ENCODE assay signal across 8 mouse cellular contexts in the genomic region with DNA sequence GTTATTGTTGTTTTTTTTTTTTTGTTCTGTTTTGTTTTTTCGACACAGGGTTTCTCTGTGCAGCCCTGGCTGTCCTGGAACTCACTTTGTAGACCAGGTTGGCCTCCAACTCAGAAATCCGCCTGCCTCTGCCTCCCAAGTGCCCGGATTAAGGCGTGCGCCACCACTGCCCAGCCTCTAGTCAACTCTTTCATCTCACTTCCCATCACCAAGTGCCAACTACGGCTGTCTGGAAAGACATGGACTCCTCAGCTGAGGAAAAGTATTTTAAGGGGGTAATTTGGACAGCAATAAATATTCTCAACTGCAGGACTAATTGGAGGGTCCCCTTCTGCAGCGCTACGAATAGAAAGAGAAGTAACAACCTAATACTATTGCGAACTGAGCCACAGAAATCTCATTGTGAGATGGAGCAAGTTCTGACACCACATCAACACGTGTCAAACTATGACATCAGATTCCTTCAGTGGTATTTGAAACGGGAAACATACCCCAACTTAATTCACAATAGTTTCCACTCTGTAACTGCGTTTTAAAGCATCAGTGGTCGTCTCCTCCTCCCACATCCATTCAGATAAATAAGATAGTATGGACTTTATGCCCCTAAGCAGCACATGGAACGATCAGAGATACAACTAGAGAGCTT. TPM values are rescaled to one million over a fixed set of nuclear protein-coding genes. Genes with fewer than 3 reads are reported as not detected.
DNase-seq lines count a peak whose midpoint lies in the region; ATAC-seq and TF ChIP-seq lines count a peak whose summit lies in the region.

No protein-coding gene starts in this region.

- H3K27me3 ChIP-seq in intestine, embryonic 16.5 days (replicated peaks; ENCODE audit: control insufficient read depth, insufficient read depth, low read length), result no peaks in the 10 kb centered on the region

- no peaks in the 10 kb centered on the region for H3K36me3 ChIP-seq in intestine, embryonic 16.5 days (ENCODE audit: control insufficient read depth, insufficient read depth, low read length)

- H3K4me1 ChIP-seq in intestine, embryonic 16.5 days (ENCODE audit: control insufficient read depth, insufficient read depth, low read length), result peaks cover 37% of the 10 kb centered on the region

- H3K4me2 ChIP-seq in intestine, embryonic 16.5 days (ENCODE audit: low read depth, low read length), result peak overlapping the region; percentile 93

- DNase-seq in left cerebral cortex, adult 2 months (ENCODE audit: extremely low spot score in 1 of 2, low spot score in 2 of 2), result no peak
- DNase-seq in left cerebral cortex, adult 11 months (ENCODE audit: low spot score), result no peak
- DNase-seq in natural killer cell, adult 2 months (ENCODE audit: low spot score in 2 of 2), result peak; percentile 11 to 12
- DNase-seq in urinary bladder, adult 18-20 months (ENCODE audit: low spot score in 2 of 2), result no peak
- no peak for DNase-seq in right cerebral cortex, postnatal 36 days (ENCODE audit: low spot score in 2 of 2)
- DNase-seq in layer of hippocampus, postnatal 25 days (ENCODE audit: extremely low spot score in 1 of 2, low spot score in 1 of 2), result no peak

- intact Hi-C loops in left cerebral cortex, adult 2 months (cut with DNase I), result loop anchor here (2.0 kb wide), 1 partner anchor 62 kb away; a partner anchor contains a TSS

- TF ChIP-seq CTCF in left cerebral cortex, adult 2 months (IDR thresholded peaks at IDR 0.05), result no peak

- 35% methylated on average over 14 of the region's 14 CpGs for WGBS in intestine, embryonic 16.5 days

- H3K9ac ChIP-seq in intestine, embryonic 16.5 days (ENCODE audit: low read depth, low read length), result peak overlapping the region; percentile 99

- peak overlapping the region; percentile 99 for H3K4me3 ChIP-seq in left cerebral cortex, adult 2 months
- peak overlapping the region; percentile 99 for H3K4me3 ChIP-seq in intestine, embryonic 16.5 days (ENCODE audit: low read length)

- H3K9me3 ChIP-seq in intestine, embryonic 16.5 days (ENCODE audit: control insufficient read depth, low read length), result no peaks in the 10 kb centered on the region

- no peak overlapping the region; the same call in 1 of the 2 replicates for H3K27ac ChIP-seq in left cerebral cortex, adult 2 months
- H3K27ac ChIP-seq in intestine, embryonic 16.5 days (ENCODE audit: low read length), result no peak overlapping the region; the same call in 1 of the 2 replicates

- ATAC-seq in common myeloid progenitor, adult 5-6 weeks (replicated peaks; ENCODE audit: low read depth, poor library complexity, severe bottlenecking), result peak; percentile 28
- no peak for ATAC-seq in intestine, embryonic 16.5 days

RNA-seq across cellular contexts. Expression of a gene that starts 1.6 kb away (rescaled TPM):
- total RNA-seq in left cerebral cortex, adult 2 months (2021), result 10 to 100 TPM; 48.2 to 51.3 TPM
- total RNA-seq in common myeloid progenitor, adult 5-6 weeks (2017), result 26.9 and 37.2 TPM in 2 replicates
- polyA plus RNA-seq in intestine, embryonic 16.5 days (2015; fragmentation: Nextera tagmentation; extraction: Ambion mirVana), result 15.4 and 18.1 TPM in 2 replicates
- total RNA-seq in layer of hippocampus, postnatal 25 days (2021), result 10 to 100 TPM; 39.5 to 56.4 TPM

Comparison
In these comparisons a context has a peak if more than half of its experiments do, and no peak if none do; other contexts are left out.
1. DNase-seq: peak in natural killer cell, adult 2 months (2 of 2); none in left cerebral cortex, adult 2 months (0 of 2), left cerebral cortex, adult 11 months (single experiment), urinary bladder, adult 18-20 months (0 of 2), right cerebral cortex, postnatal 36 days (0 of 2) and layer of hippocampus, postnatal 25 days (0 of 2).